Mouse (Mus musculus) forebrain, embryonic 10.5 days (tissue): ENCODE results near the gene Asic4. TPM values are rescaled to one million over a fixed set of nuclear protein-coding genes. Genes with fewer than 3 reads are reported as not detected.

Experiments
- DNase-seq: peaks from one replicate; pipeline ENCODE4 v3.0.0-alpha.2; 2017; ENCODE audit warnings: low spot score; ENCODE audit errors: extremely low spot score
- H3K27ac ChIP-seq: fragments of 300-500 bp; sonication (generic); 2 replicates; pipeline ENCODE4 v1.5.1; 2016; ENCODE audit warnings: mild to moderate bottlenecking
- H3K27me3 ChIP-seq: fragments of 300-500 bp; sonication (generic); 2 replicates; pipeline ENCODE4 v1.6.1; 2016; ENCODE audit warnings: mild to moderate bottlenecking; ENCODE audit not compliant: poor library complexity, severe bottlenecking
- H3K36me3 ChIP-seq: fragments of 300-500 bp; sonication (generic); replicated peaks from 2 replicates; pipeline ENCODE4 v1.6.1; 2016; ENCODE audit warnings: mild to moderate bottlenecking, moderate library complexity
- H3K4me1 ChIP-seq: fragments of 300-500 bp; sonication (generic); 2 replicates; pipeline ENCODE4 v1.6.1; 2016
- H3K4me3 ChIP-seq: fragments of 300-500 bp; sonication (generic); 2 replicates; pipeline ENCODE4 v1.5.1; 2016; ENCODE audit warnings: mild to moderate bottlenecking, moderate library complexity
- H3K9me3 ChIP-seq: fragments of 300-500 bp; sonication (generic); 2 replicates; pipeline ENCODE4 v1.6.1; 2016; ENCODE audit warnings: mild to moderate bottlenecking, moderate library complexity
- WGBS: fragments of 180-500 bp; shearing (Covaris S2); methylation state at CpG from one replicate; pipeline ENCODE4 v1.1.7; 2016; 5-methylcytosine and 5-hydroxymethylcytosine counted together
- polyA plus RNA-seq: library from polyadenylated mRNA; unstranded; fragments of >200 nt; fragmentation: Nextera tagmentation; extraction: Ambion mirVana; gene quantifications from 2 replicates; pipeline ENCODE4 v1.2.1, GENCODE M21; 2016

Asic4 gene
- polyA plus RNA-seq, 1 experiment from 2014 or later = 3.4 TPM

DNA sequence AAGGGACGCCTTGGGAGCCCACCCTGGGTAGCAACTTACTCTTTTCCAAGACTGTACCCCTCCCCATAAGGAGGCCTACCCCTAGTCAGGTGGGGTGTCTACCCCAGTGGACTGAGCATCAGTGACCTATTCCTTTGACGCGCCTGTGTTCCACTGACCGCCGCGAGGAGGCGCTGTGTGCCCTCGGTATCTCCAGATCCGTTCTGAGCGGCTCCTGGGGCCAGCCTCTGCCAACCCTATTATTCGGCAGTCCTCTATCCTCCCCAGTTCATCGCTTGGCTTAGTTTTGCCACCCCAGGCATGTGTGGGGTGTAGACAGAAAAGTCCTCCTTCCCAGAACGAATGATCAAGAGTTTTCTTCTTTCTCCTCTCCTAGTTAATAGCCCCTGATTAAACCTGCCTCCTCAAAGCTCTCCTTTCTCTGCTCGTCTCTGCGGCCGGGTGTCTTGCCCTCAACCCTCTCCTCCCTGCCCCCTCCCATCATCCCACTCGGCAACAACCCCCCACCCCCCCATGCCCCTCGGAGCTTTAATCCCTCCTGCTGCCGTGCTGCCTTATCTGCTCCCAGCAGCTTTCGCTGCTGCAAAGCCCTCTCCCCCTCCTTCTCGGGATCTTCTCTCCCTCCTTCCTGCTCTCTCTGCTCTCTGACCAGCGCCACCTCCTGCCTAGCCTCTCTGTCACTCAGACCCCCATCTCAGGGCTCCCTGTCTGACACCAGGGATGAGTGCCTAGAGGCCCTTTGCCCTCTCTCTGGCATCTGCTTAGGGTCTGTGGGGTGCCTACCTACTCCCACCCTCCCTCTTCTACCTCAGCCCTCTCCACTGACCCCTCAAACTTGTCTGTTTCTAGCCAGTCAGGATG lies 4.3 kb upstream of the Asic4 start:
- Histone ChIP-seq H3K27me3 (peaks cover 92% of the 10 kb centered on the region), H3K9me3 (no peaks in the 10 kb centered on the region), H3K4me3 (peak overlapping the region; percentile 47), H3K4me1 (peaks cover 95% of the 10 kb centered on the region), H3K36me3 (peaks cover 11% of the 10 kb centered on the region), H3K27ac (peak overlapping the region; percentile 80)
- DNase-seq = peak; percentile 82
- under 1% methylated on average over 22 of the region's 22 CpGs for WGBS

GRCm38 (mm10) chr1:75446656-75447055 lies 3.6 kb upstream of the Asic4 start:
- Histone ChIP-seq H3K27me3 (peaks cover 99% of the 10 kb centered on the region), H3K4me3 (peak overlapping the region; percentile 47), H3K4me1 (peaks cover 100% of the 10 kb centered on the region), H3K27ac (peak overlapping the region; percentile 80), H3K36me3 (peaks cover 8% of the 10 kb centered on the region; the same call in 1 of the 2 replicates), H3K9me3 (no peaks in the 10 kb centered on the region)
- peak; percentile 46 for DNase-seq
- WGBS = 2% methylated on average over 20 of the region's 20 CpGs

DNA sequence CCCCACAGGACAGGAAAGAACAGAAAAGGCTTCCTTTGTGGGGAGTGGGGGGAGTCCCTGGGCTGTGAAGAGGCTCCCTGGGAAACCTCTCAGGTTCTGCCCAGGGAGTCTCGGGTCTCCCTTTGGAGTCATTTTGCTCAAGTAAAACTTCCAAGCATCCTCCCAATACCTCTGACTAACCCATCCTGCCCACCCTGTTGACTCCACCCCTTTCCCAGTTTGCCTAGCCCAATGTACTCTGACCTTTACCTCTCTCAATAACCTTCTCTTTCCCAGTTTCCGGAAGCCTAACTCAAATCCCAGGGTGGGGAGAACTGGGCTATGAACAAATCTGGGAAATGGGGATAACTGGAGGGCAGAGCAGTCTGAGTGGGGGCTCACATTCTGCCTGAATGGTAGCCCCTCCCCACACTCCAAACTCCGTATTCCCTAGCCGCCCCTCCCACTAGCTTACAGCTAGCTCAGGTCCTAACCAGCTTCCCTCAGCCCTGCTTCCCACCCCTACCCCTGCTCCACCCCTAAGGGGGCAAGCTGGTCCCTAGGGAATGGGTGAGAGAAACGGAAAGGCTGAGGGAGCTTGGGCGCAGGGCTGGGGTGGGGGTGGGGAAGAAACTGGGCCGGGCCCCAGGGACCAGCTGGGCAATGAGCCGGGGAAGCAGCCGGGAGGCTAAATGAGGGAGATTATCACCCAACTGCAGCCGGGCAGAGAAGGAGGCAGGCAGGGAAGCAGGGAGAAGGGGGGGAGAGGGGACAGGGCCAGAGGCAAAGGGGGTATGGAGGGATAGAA lies 2.8 kb upstream of the Asic4 start:
- Histone ChIP-seq H3K9me3 (no peaks in the 10 kb centered on the region), H3K27ac (peak overlapping the region; percentile 80), H3K4me1 (peaks cover 100% of the 10 kb centered on the region), H3K36me3 (0 out of 2 replicates have a peak, but pooled peaks cover 1% of the 10 kb centered on the region), H3K4me3 (peak overlapping the region; percentile 47), H3K27me3 (peaks cover 100% of the 10 kb centered on the region)
- 1% methylated on average over 10 of the region's 10 CpGs for WGBS
- DNase-seq = peak; percentile 45

DNA sequence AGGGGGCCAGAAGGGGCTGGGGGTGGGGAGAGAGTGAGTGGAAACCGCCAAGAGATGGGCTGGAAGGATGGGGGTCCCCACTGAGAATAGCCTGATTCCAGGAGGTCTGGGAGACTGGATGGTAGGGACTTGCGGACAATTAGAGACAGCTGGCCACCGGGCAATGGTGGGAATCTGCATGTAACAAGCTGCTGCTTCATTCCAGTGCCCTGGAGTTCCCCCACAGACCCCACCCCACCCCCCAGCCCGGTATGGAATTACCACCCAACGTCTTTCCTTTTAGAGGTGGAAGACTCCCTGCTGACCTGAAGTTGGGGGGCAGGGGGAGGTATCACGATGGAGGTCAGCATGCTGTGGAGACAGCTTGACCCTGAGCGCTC lies 2.2 kb upstream of the Asic4 start:
- H3K9me3 ChIP-seq = no peaks in the 10 kb centered on the region
- peak overlapping the region; percentile 33 for H3K4me3 ChIP-seq
- peaks cover 100% of the 10 kb centered on the region for H3K27me3 ChIP-seq
- no peaks in the 10 kb centered on the region for H3K36me3 ChIP-seq
- H3K27ac ChIP-seq = peak overlapping the region; percentile 80
- 0% methylated on average over 7 of the region's 7 CpGs for WGBS
- DNase-seq = no peak
- peaks cover 100% of the 10 kb centered on the region for H3K4me1 ChIP-seq

GRCm38 (mm10) chr1:75448937-75449336 lies 1.3 kb upstream of the Asic4 start:
- peak overlapping the region; percentile 80 for H3K27ac ChIP-seq

DNA sequence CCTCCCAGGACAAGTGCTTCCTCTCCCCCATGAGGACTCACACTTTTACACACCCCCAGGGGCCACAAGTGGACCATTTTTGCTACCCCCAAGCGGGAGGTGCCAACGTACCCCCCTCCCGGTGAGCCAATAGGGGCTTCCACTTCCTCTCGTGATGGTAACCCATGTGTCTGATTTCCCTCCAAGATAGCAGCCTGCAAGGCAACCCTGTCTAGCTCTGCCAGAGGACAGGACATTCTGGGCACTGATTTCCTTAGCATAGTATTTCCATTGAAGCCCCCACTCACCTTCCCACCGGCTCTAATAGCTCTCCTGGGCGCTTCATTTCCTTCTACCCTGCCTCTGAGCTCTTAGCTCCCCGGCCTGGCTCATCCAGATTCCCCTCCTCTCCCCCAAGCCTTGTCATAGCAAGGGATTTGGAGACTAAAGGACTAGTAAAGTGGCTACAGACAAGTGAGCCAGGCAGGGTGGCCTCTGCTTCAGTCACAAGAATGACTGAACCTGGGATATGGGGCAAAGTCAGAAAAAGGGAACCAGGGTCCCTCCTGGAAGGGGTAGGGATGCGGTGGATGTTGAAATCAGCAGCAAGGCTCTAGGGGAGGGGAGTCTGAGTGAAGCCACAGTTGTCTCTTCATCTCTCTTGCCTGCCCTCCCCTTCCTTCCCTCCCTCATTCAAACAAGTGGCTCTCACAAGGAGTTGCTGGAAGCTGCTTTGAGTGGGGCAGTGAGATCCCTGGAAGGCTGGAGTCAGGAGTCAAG lies 680 bp upstream of the Asic4 start:
- Histone ChIP-seq H3K36me3 (no peaks in the 10 kb centered on the region), H3K4me3 (peak overlapping the region; percentile 46), H3K27me3 (peaks cover 100% of the 10 kb centered on the region), H3K9me3 (no peaks in the 10 kb centered on the region), H3K27ac (peak overlapping the region; percentile 80), H3K4me1 (peaks cover 100% of the 10 kb centered on the region)
- WGBS = 4% methylated on average over 8 of the region's 8 CpGs
- no peak for DNase-seq

More at GRCm38 (mm10) chr1:75448937-75449336, 1.3 kb upstream of the Asic4 start:
- peak overlapping the region; percentile 19; the same call in 1 of the 2 replicates for H3K4me3 ChIP-seq
- DNase-seq = no peak
- peaks cover 100% of the 10 kb centered on the region for H3K27me3 ChIP-seq
- no peaks in the 10 kb centered on the region for H3K9me3 ChIP-seq
- H3K36me3 ChIP-seq = no peaks in the 10 kb centered on the region
- H3K4me1 ChIP-seq = peaks cover 100% of the 10 kb centered on the region
- 0% methylated on average over 14 of the region's 14 CpGs for WGBS

- no peaks in the 10 kb centered on the region for H3K9me3 ChIP-seq
- 60% methylated on average over 5 of the region's 5 CpGs for WGBS
- no peak overlapping the region for H3K4me3 ChIP-seq
- 0 out of 2 replicates have a peak overlapping the region, but pooled peaks have one; percentile 80 for H3K27ac ChIP-seq
- H3K36me3 ChIP-seq = no peaks in the 10 kb centered on the region
- peaks cover 98% of the 10 kb centered on the region for H3K4me1 ChIP-seq
- H3K27me3 ChIP-seq = peaks cover 98% of the 10 kb centered on the region
- DNase-seq = no peak
These were observed 1.7 kb downstream of the Asic4 start for GRCm38 (mm10) chr1:75451900-75452299.

GRCm38 (mm10) chr1:75455433-75455832 lies 5.2 kb downstream of the Asic4 start:
- no peak overlapping the region for H3K4me3 ChIP-seq
- H3K9me3 ChIP-seq = no peaks in the 10 kb centered on the region
- H3K27ac ChIP-seq = peak overlapping the region; percentile 71; the same call in 1 of the 2 replicates
- peaks cover 89% of the 10 kb centered on the region for H3K4me1 ChIP-seq
- 70% methylated on average over 3 of the region's 3 CpGs for WGBS
- DNase-seq = no peak
- no peaks in the 10 kb centered on the region for H3K36me3 ChIP-seq
- H3K27me3 ChIP-seq = peaks cover 98% of the 10 kb centered on the region

GRCm38 (mm10) chr1:75455948-75456347 lies 5.7 kb downstream of the Asic4 start:
- no peak for DNase-seq
- no peak overlapping the region for H3K4me3 ChIP-seq
- H3K9me3 ChIP-seq = no peaks in the 10 kb centered on the region
- no peaks in the 10 kb centered on the region for H3K36me3 ChIP-seq
- H3K4me1 ChIP-seq = peaks cover 84% of the 10 kb centered on the region
- 22% methylated on average over 5 of the region's 5 CpGs for WGBS
- H3K27ac ChIP-seq = peak overlapping the region; percentile 71
- peaks cover 98% of the 10 kb centered on the region for H3K27me3 ChIP-seq

GRCm38 (mm10) chr1:75456746-75457564 lies 6.7 kb downstream of the Asic4 start:
- DNase-seq = peak; percentile 56
- H3K9me3 ChIP-seq = no peaks in the 10 kb centered on the region
- no peak overlapping the region; the same call in 1 of the 2 replicates for H3K4me3 ChIP-seq
- WGBS = 7% methylated on average over 14 of the region's 14 CpGs
- H3K36me3 ChIP-seq = no peaks in the 10 kb centered on the region
- H3K27ac ChIP-seq = peak overlapping the region; percentile 85
- peaks cover 98% of the 10 kb centered on the region for H3K27me3 ChIP-seq
- peaks cover 74% of the 10 kb centered on the region for H3K4me1 ChIP-seq

GRCm38 (mm10) chr1:75457710-75458024 lies 7.4 kb downstream of the Asic4 start:
- H3K4me1 ChIP-seq = peaks cover 70% of the 10 kb centered on the region
- peak overlapping the region; percentile 85 for H3K27ac ChIP-seq
- WGBS = under 1% methylated on average over 9 of the region's 10 CpGs
- no peaks in the 10 kb centered on the region for H3K36me3 ChIP-seq
- H3K9me3 ChIP-seq = no peaks in the 10 kb centered on the region
- DNase-seq = no peak
- peaks cover 98% of the 10 kb centered on the region for H3K27me3 ChIP-seq
- peak overlapping the region; percentile 50 for H3K4me3 ChIP-seq
